Mouse (Mus musculus) cortical plate, adult 2 months (tissue): ENCODE results near the gene Cuedc1.

Experiments
- CTCF ChIP-seq: fragments of 200-500 bp; IDR thresholded peaks from 2 replicates; pipeline ENCODE4 v1.5.1; 2011; ENCODE audit warnings: mild to moderate bottlenecking, control low read depth, low read length; ENCODE audit not compliant: insufficient read depth; ENCODE audit errors: extremely low read depth
- POLR2A ChIP-seq: fragments of 200-500 bp; IDR thresholded peaks from 2 replicates; pipeline ENCODE4 v1.6.1; 2011; ENCODE audit warnings: mild to moderate bottlenecking, low read length, control low read depth; ENCODE audit not compliant: insufficient read depth; ENCODE audit errors: extremely low read depth

DNA sequence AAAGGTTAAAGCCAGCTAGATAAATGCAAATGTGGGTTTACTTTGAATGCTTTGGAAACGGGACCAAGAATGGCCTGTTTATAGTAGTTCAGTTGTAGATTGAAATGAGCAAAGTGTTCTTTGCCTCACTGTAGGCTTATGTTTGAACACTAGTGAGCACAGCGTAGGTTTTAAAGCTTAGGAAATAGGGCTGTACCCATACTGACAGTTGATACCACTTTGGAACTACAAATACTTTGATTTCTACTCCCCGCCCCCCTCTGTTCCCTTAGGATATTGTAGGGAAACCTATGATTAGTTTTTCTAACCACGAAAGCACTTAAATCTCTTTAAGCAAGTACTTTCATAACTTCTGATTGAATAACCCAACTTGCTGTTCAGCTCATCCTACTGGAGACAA, 45.2 kb upstream of the Cuedc1 start:
- no peak for TF ChIP-seq CTCF
- no peak for TF ChIP-seq POLR2A
